Mouse (Mus musculus) heart, embryonic 10.5 days (tissue): ENCODE data around the gene Ccl26. TPM values are rescaled to one million over a fixed set of nuclear protein-coding genes. Genes with fewer than 3 reads are reported as not detected.
"Not testable (repeated sequence)": the region's sequence is repeated elsewhere in the genome, so short reads cannot be mapped to it uniquely, and the experiment has no call there.

Experiments used
- DNase-seq: peaks from one replicate; pipeline ENCODE4 v3.0.0-alpha.2; 2017; ENCODE audit warnings: low spot score
- H3K27ac ChIP-seq: fragments of 300-500 bp; sonication (generic); 2 replicates; pipeline ENCODE4 v1.5.1; 2016; ENCODE audit warnings: mild to moderate bottlenecking
- H3K27me3 ChIP-seq: fragments of 300-500 bp; sonication (generic); 2 replicates; pipeline ENCODE4 v1.6.1; 2016; ENCODE audit warnings: mild to moderate bottlenecking; ENCODE audit not compliant: poor library complexity, insufficient read depth, severe bottlenecking
- H3K36me3 ChIP-seq: fragments of 300-500 bp; sonication (generic); 2 replicates; pipeline ENCODE4 v1.6.1; 2016; ENCODE audit warnings: mild to moderate bottlenecking, moderate library complexity
- H3K4me1 ChIP-seq: fragments of 300-500 bp; sonication (generic); 2 replicates; pipeline ENCODE4 v1.6.1; 2016; ENCODE audit warnings: mild to moderate bottlenecking
- H3K4me3 ChIP-seq: fragments of 300-500 bp; sonication (generic); 2 replicates; pipeline ENCODE4 v1.5.1; 2016; ENCODE audit warnings: mild to moderate bottlenecking, moderate library complexity
- H3K9me3 ChIP-seq: fragments of 300-500 bp; sonication (generic); 2 replicates; pipeline ENCODE4 v1.6.1; 2016; ENCODE audit warnings: mild to moderate bottlenecking, moderate library complexity
- WGBS: fragments of 180-500 bp; shearing (Covaris S2); methylation state at CpG from one replicate; pipeline ENCODE4 v1.1.7; 2016; 5-methylcytosine and 5-hydroxymethylcytosine counted together
- polyA plus RNA-seq: library from polyadenylated mRNA; unstranded; fragments of >200 nt; fragmentation: Nextera tagmentation; extraction: Ambion mirVana; gene quantifications from 2 replicates; pipeline ENCODE4 v1.2.1, GENCODE M21; 2016

Ccl26 gene
- not detected in 2 replicates for polyA plus RNA-seq

- Histone ChIP-seq H3K9me3 (no peaks in the 10 kb centered on the region), H3K36me3 (no peaks in the 10 kb centered on the region), H3K4me1 (no peaks in the 10 kb centered on the region), H3K27ac (no peak within 1 kb of the TSS), H3K27me3 (no peaks in the 10 kb centered on the region), H3K4me3 (no peak within 1 kb of the TSS)
- no peak for DNase-seq
- 86% methylated on average over 3 of the region's 3 CpGs for WGBS
These were observed at the start of gene Ccl26 for GRCm38 (mm10) chr5:135563469-135563868. Gene Ccl26, minus strand, starts transcription at chr5:135563569.

GRCm38 (mm10) chr5:135609794-135610193 is 46.4 kb upstream of the Ccl26 start:
- 68% methylated on average over 4 of the region's 4 CpGs for WGBS
- H3K4me1 ChIP-seq = no peaks in the 10 kb centered on the region
- 0 out of 2 replicates have a peak, but pooled peaks cover 5% of the 10 kb centered on the region for H3K9me3 ChIP-seq
- no peak overlapping the region for H3K27ac ChIP-seq
- DNase-seq = no peak
- no peaks in the 10 kb centered on the region for H3K36me3 ChIP-seq
- H3K27me3 ChIP-seq = no peaks in the 10 kb centered on the region; the same call in none of the 2 replicates
- no peak overlapping the region for H3K4me3 ChIP-seq

GRCm38 (mm10) chr5:135607581-135607980 is 44.2 kb upstream of the Ccl26 start:
- Histone ChIP-seq H3K9me3 (peaks cover 10% of the 10 kb centered on the region), H3K27me3 (no peaks in the 10 kb centered on the region), H3K36me3 (no peaks in the 10 kb centered on the region), H3K4me1 (no peaks in the 10 kb centered on the region), H3K27ac (no peak overlapping the region), H3K4me3 (no peak overlapping the region)
- no peak for DNase-seq
- WGBS = 39% methylated on average over 1 of the region's 1 CpGs

- peaks cover 12% of the 10 kb centered on the region for H3K9me3 ChIP-seq
- H3K27me3 ChIP-seq, H3K4me1 ChIP-seq, DNase-seq, H3K4me3 ChIP-seq, H3K27ac ChIP-seq, H3K36me3 ChIP-seq: not testable (repeated sequence)
- WGBS = no CpG with 5 or more reads among the region's 1 CpGs
These were observed 43.3 kb upstream of the Ccl26 start for GRCm38 (mm10) chr5:135606717-135607116.

- DNase-seq, H3K36me3 ChIP-seq, H3K4me3 ChIP-seq, H3K4me1 ChIP-seq, H3K27me3 ChIP-seq, H3K27ac ChIP-seq: not testable (repeated sequence)
- H3K9me3 ChIP-seq = peaks cover 12% of the 10 kb centered on the region
- no CpG with 5 or more reads among the region's 1 CpGs for WGBS
These were observed 41.3 kb upstream of the Ccl26 start for GRCm38 (mm10) chr5:135604643-135605042.

GRCm38 (mm10) chr5:135589996-135590784 is 26.8 kb upstream of the Ccl26 start:
- H3K9me3 ChIP-seq = 0 out of 2 replicates have a peak, but pooled peaks cover 2% of the 10 kb centered on the region
- no peak overlapping the region for H3K4me3 ChIP-seq
- H3K27me3 ChIP-seq = no peaks in the 10 kb centered on the region
- 73% methylated on average over 12 of the region's 12 CpGs for WGBS
- H3K4me1 ChIP-seq = no peaks in the 10 kb centered on the region
- DNase-seq = no peak
- no peaks in the 10 kb centered on the region for H3K36me3 ChIP-seq
- H3K27ac ChIP-seq = no peak overlapping the region

- no peaks in the 10 kb centered on the region for H3K4me1 ChIP-seq
- 81% methylated on average over 4 of the region's 4 CpGs for WGBS
These were observed 24.4 kb upstream of the Ccl26 start for GRCm38 (mm10) chr5:135587764-135588163.

GRCm38 (mm10) chr5:135585691-135586090 is 22.3 kb upstream of the Ccl26 start:
- Histone ChIP-seq H3K27ac (no peak overlapping the region), H3K9me3 (0 out of 2 replicates have a peak, but pooled peaks cover 2% of the 10 kb centered on the region), H3K4me3 (no peak overlapping the region), H3K36me3 (no peaks in the 10 kb centered on the region), H3K4me1 (no peaks in the 10 kb centered on the region), H3K27me3 (no peaks in the 10 kb centered on the region)
- DNase-seq = peak; percentile 53
- 82% methylated on average over 8 of the region's 8 CpGs for WGBS

More at GRCm38 (mm10) chr5:135587764-135588163, 24.4 kb upstream of the Ccl26 start:
- 0 out of 2 replicates have a peak, but pooled peaks cover 2% of the 10 kb centered on the region for H3K9me3 ChIP-seq
- no peak overlapping the region for H3K27ac ChIP-seq
- no peaks in the 10 kb centered on the region for H3K27me3 ChIP-seq
- no peak overlapping the region for H3K4me3 ChIP-seq
- DNase-seq = no peak
- H3K36me3 ChIP-seq = no peaks in the 10 kb centered on the region

- Histone ChIP-seq H3K9me3 (no peaks in the 10 kb centered on the region), H3K4me3 (no peak overlapping the region), H3K27me3 (no peaks in the 10 kb centered on the region), H3K27ac (no peak overlapping the region), H3K4me1 (no peaks in the 10 kb centered on the region), H3K36me3 (no peaks in the 10 kb centered on the region)
- 77% methylated on average over 4 of the region's 4 CpGs for WGBS
- no peak for DNase-seq
These were observed 19.0 kb upstream of the Ccl26 start for GRCm38 (mm10) chr5:135582330-135582729.

GRCm38 (mm10) chr5:135579331-135579751 is 16.0 kb upstream of the Ccl26 start:
- DNase-seq = peak; percentile 54
- Histone ChIP-seq H3K36me3 (no peaks in the 10 kb centered on the region), H3K4me3 (no peak overlapping the region), H3K27ac (no peak overlapping the region), H3K9me3 (no peaks in the 10 kb centered on the region), H3K27me3 (no peaks in the 10 kb centered on the region), H3K4me1 (no peaks in the 10 kb centered on the region)
- WGBS = 82% methylated on average over 10 of the region's 10 CpGs

- H3K27ac ChIP-seq = no peak overlapping the region
- no peaks in the 10 kb centered on the region for H3K4me1 ChIP-seq
- no peaks in the 10 kb centered on the region for H3K27me3 ChIP-seq
- 55% methylated on average over 4 of the region's 4 CpGs for WGBS
- DNase-seq = peak; percentile 68
- H3K4me3 ChIP-seq = no peak overlapping the region
- no peaks in the 10 kb centered on the region for H3K36me3 ChIP-seq
- H3K9me3 ChIP-seq = no peaks in the 10 kb centered on the region
These were observed 12.7 kb upstream of the Ccl26 start for GRCm38 (mm10) chr5:135576055-135576454.

- Histone ChIP-seq H3K27me3 (no peaks in the 10 kb centered on the region), H3K9me3 (no peaks in the 10 kb centered on the region), H3K27ac (no peak within 1 kb of the TSS), H3K4me3 (no peak within 1 kb of the TSS), H3K36me3 (no peaks in the 10 kb centered on the region), H3K4me1 (no peaks in the 10 kb centered on the region)
- no peak for DNase-seq
- 88% methylated on average over 6 of the region's 6 CpGs for WGBS
These were observed 9.6 kb upstream of the Ccl26 start, which contains the start of gene Ccl24 for GRCm38 (mm10) chr5:135573006-135573405. Gene Ccl24, minus strand, starts transcription at chr5:135573049.

GRCm38 (mm10) chr5:135568698-135569097 is 5.3 kb upstream of the Ccl26 start:
- Histone ChIP-seq H3K4me3 (no peak overlapping the region), H3K36me3 (no peaks in the 10 kb centered on the region), H3K9me3 (no peaks in the 10 kb centered on the region), H3K4me1 (no peaks in the 10 kb centered on the region), H3K27me3 (no peaks in the 10 kb centered on the region), H3K27ac (no peak overlapping the region)
- 70% methylated on average over 6 of the region's 6 CpGs for WGBS
- DNase-seq = no peak
